Mouse (Mus musculus): ENCODE measurements around the gene Msh6. TPM values are rescaled to one million over a fixed set of nuclear protein-coding genes. Genes with fewer than 3 reads are reported as not detected.

Msh6 gene
- polyA plus RNA-seq, 1 experiment from 2014 or later: 9.2 TPM

- no peak for ATAC-seq
- Histone ChIP-seq H3K9ac (ENCODE audit: low read depth, low read length) (no peak overlapping the region), H3K9me3 (ENCODE audit: control insufficient read depth) (no peaks in the 10 kb centered on the region), H3K4me1 (replicated peaks; ENCODE audit: control insufficient read depth, insufficient read depth, low read length) (no peaks in the 10 kb centered on the region), H3K4me2 (replicated peaks; ENCODE audit: low read depth) (no peak overlapping the region), H3K36me3 (ENCODE audit: control insufficient read depth, insufficient read depth) (no peaks in the 10 kb centered on the region), H3K4me3 (ENCODE audit: low read depth, low read length) (no peak overlapping the region), H3K27me3 (replicated peaks; ENCODE audit: control insufficient read depth, insufficient read depth, low read length) (no peaks in the 10 kb centered on the region), H3K27ac (ENCODE audit: low read depth, low read length) (no peak overlapping the region)
- 42% methylated on average over 4 of the region's 4 CpGs for WGBS
- TF ChIP-seq CTCF (IDR thresholded peaks at IDR 0.05; ENCODE audit: low read depth): peak; percentile 69
Measured at GRCm38 (mm10) chr17:88025227-88025626, 50.4 kb downstream of the Msh6 start.

GRCm38 (mm10) chr17:88029194-88029970 lies 54.5 kb downstream of the Msh6 start:
- Histone ChIP-seq H3K4me2 (replicated peaks; ENCODE audit: low read depth) (no peak overlapping the region), H3K4me1 (replicated peaks; ENCODE audit: control insufficient read depth, insufficient read depth, low read length) (no peaks in the 10 kb centered on the region), H3K9me3 (ENCODE audit: control insufficient read depth) (no peaks in the 10 kb centered on the region), H3K36me3 (ENCODE audit: control insufficient read depth, insufficient read depth) (no peaks in the 10 kb centered on the region), H3K9ac (ENCODE audit: low read depth, low read length) (no peak overlapping the region), H3K27me3 (replicated peaks; ENCODE audit: control insufficient read depth, insufficient read depth, low read length) (no peaks in the 10 kb centered on the region), H3K4me3 (ENCODE audit: low read depth, low read length) (no peak overlapping the region), H3K27ac (ENCODE audit: low read depth, low read length) (no peak overlapping the region)
- no peak for ATAC-seq
- 84% methylated on average over 17 of the region's 17 CpGs for WGBS
- TF ChIP-seq CTCF (IDR thresholded peaks at IDR 0.05; ENCODE audit: low read depth): no peak

GRCm38 (mm10) chr17:88031755-88032154 lies 56.9 kb downstream of the Msh6 start:
- no peak for ATAC-seq
- no peak overlapping the region for H3K4me3 ChIP-seq (ENCODE audit: low read depth, low read length)

GRCm38 (mm10) chr17:88034418-88034817 lies 59.6 kb downstream of the Msh6 start:
- Histone ChIP-seq H3K27ac (ENCODE audit: low read depth, low read length) (no peak overlapping the region), H3K4me2 (replicated peaks; ENCODE audit: low read depth) (no peak overlapping the region), H3K27me3 (replicated peaks; ENCODE audit: control insufficient read depth, insufficient read depth, low read length) (no peaks in the 10 kb centered on the region), H3K4me1 (replicated peaks; ENCODE audit: control insufficient read depth, insufficient read depth, low read length) (no peaks in the 10 kb centered on the region), H3K9me3 (ENCODE audit: control insufficient read depth) (no peaks in the 10 kb centered on the region), H3K4me3 (ENCODE audit: low read depth, low read length) (no peak overlapping the region), H3K9ac (ENCODE audit: low read depth, low read length) (no peak overlapping the region), H3K36me3 (ENCODE audit: control insufficient read depth, insufficient read depth) (no peaks in the 10 kb centered on the region)
- no peak for TF ChIP-seq CTCF (IDR thresholded peaks at IDR 0.05; ENCODE audit: low read depth)
- WGBS: 58% methylated on average over 4 of the region's 4 CpGs
- no peak for ATAC-seq

More at GRCm38 (mm10) chr17:88031755-88032154, 56.9 kb downstream of the Msh6 start:
- no peak for TF ChIP-seq CTCF (IDR thresholded peaks at IDR 0.05; ENCODE audit: low read depth)
- H3K27me3 ChIP-seq (replicated peaks; ENCODE audit: control insufficient read depth, insufficient read depth, low read length): no peaks in the 10 kb centered on the region
- no peak overlapping the region for H3K27ac ChIP-seq (ENCODE audit: low read depth, low read length)
- H3K4me1 ChIP-seq (replicated peaks; ENCODE audit: control insufficient read depth, insufficient read depth, low read length): no peaks in the 10 kb centered on the region
- H3K9me3 ChIP-seq (ENCODE audit: control insufficient read depth): no peaks in the 10 kb centered on the region
- H3K4me2 ChIP-seq (replicated peaks; ENCODE audit: low read depth): no peak overlapping the region
- WGBS: 87% methylated on average over 5 of the region's 5 CpGs
- H3K9ac ChIP-seq (ENCODE audit: low read depth, low read length): no peak overlapping the region
- no peaks in the 10 kb centered on the region for H3K36me3 ChIP-seq (ENCODE audit: control insufficient read depth, insufficient read depth)

Other genes starting within 250 kb of the Msh6 start
- gene Kcnk12, start 177.1 kb upstream of the Msh6 start, polyA plus RNA-seq (2015; fragmentation: Nextera tagmentation; extraction: Ambion mirVana): not detected in 2 replicates
- not detected in 2 replicates for gene Rpl36-ps4, start 54.1 kb upstream of the Msh6 start, polyA plus RNA-seq (2015; fragmentation: Nextera tagmentation; extraction: Ambion mirVana)
- gene Fbxo11, start 90.2 kb downstream of the Msh6 start, polyA plus RNA-seq (2015; fragmentation: Nextera tagmentation; extraction: Ambion mirVana): 8.5 and 9.3 TPM in 2 replicates

All from intestine, postnatal 0 days (tissue).